Mouse (Mus musculus) urinary bladder, postnatal 14 days (tissue): ENCODE results near the gene Susd4.

ENCODE experiments used
- DNase-seq: peaks from one replicate; pipeline ENCODE4 v3.0.0; 2021; ENCODE audit warnings: low spot score

Susd4 gene

GRCm38 (mm10) chr1:182918718-182919346 lies 155.2 kb downstream of the Susd4 start:
- no peak for DNase-seq

GRCm38 (mm10) chr1:182922824-182923223 lies 159.2 kb downstream of the Susd4 start:
- DNase-seq = no peak

GRCm38 (mm10) chr1:182926465-182926864 lies 162.8 kb downstream of the Susd4 start:
- DNase-seq = no peak

- no peak for DNase-seq
These were observed 164.5 kb downstream of the Susd4 start for GRCm38 (mm10) chr1:182927878-182928851.

GRCm38 (mm10) chr1:182935469-182935868 lies 171.8 kb downstream of the Susd4 start:
- no peak for DNase-seq

- DNase-seq = no peak
These were observed 173.9 kb downstream of the Susd4 start for GRCm38 (mm10) chr1:182937486-182938120.

GRCm38 (mm10) chr1:182941921-182942320 lies 178.3 kb downstream of the Susd4 start:
- no peak for DNase-seq

- no peak for DNase-seq
These were observed 180.3 kb downstream of the Susd4 start for GRCm38 (mm10) chr1:182943911-182944310.

GRCm38 (mm10) chr1:182944638-182945037 lies 181.0 kb downstream of the Susd4 start:
- peak; percentile 27 for DNase-seq

GRCm38 (mm10) chr1:182945561-182945960 lies 181.9 kb downstream of the Susd4 start:
- no peak for DNase-seq
